Mouse (Mus musculus): ENCODE measurements around the gene Nt5dc3. TPM values are rescaled to one million over a fixed set of nuclear protein-coding genes. Genes with fewer than 3 reads are reported as not detected.

Gene Nt5dc3
- total and polyA plus RNA-seq, 3 experiments = 4.6 to 15.9 (median 6.5) TPM

- H3K4me3 ChIP-seq (replicated peaks in 1 of 3; ENCODE audit: low read depth in 2 of 3, low read length in 2 of 3, poor library complexity in 1 of 3) = no peak overlapping the region
- H3K27ac ChIP-seq (ENCODE audit: insufficient read depth, low read depth) = no peak overlapping the region
- dilution Hi-C loops (cut with MboI; ENCODE audit: extremely low pct_ligation_motif_present, extremely low pct_unique_long_range_greater_than_20kb, low sequenced_read_pairs) = no loop called here
- H3K27me3 ChIP-seq (replicated peaks) = no peaks in the 10 kb centered on the region
- H3K4me2 ChIP-seq (ENCODE audit: insufficient read depth, low read depth, poor library complexity, severe bottlenecking) = no peak overlapping the region
- in situ Hi-C loops (cut with MboI; ENCODE audit: low pct_ligation_motif_present, low pct_unique_long_range_greater_than_20kb, low sequenced_read_pairs) = no loop called here
- peaks cover 16 to 90% of the 10 kb centered on the region in 2 experiments for H3K36me3 ChIP-seq (replicated peaks in 1 of 2; ENCODE audit: control insufficient read depth in 1 of 2, insufficient read depth in 1 of 2, low read length in 1 of 2)
- H3K79me2 ChIP-seq (replicated peaks; ENCODE audit: control insufficient read depth, extremely low read depth, insufficient read depth, poor library complexity, severe bottlenecking) = no peaks in the 10 kb centered on the region
- TF ChIP-seq JUN (IDR thresholded peaks at IDR 0.05; ENCODE audit: insufficient read depth, low read depth, low read length) (no peak), MYC (IDR thresholded peaks at IDR 0.05; ENCODE audit: low read depth, low read length) (no peak), UBTF (IDR thresholded peaks at IDR 0.05; ENCODE audit: low read depth, low read length) (no peak), MEF2A (IDR thresholded peaks at IDR 0.05; ENCODE audit: borderline replicate concordance, low read depth, low read length) (no peak), ZKSCAN1 (IDR thresholded peaks at IDR 0.05; ENCODE audit: borderline replicate concordance, low read depth, low read length) (no peak), ELF1 (IDR thresholded peaks at IDR 0.05; ENCODE audit: low read depth, low read length) (no peak), SIN3A (IDR thresholded peaks at IDR 0.05; ENCODE audit: low read length) (no peak), CTCF (conservative IDR thresholded peaks at IDR 0.05 in 1 of 2, IDR thresholded peaks at IDR 0.05 in 1 of 2; ENCODE audit: low read depth in 2 of 2, low read length in 2 of 2) (no peak), MAFK (IDR thresholded peaks at IDR 0.05; ENCODE audit: insufficient replicate concordance, low read length) (no peak), ZMIZ1 (IDR thresholded peaks at IDR 0.05; ENCODE audit: low read depth, low read length) (no peak), CHD2 (IDR thresholded peaks at IDR 0.05; ENCODE audit: low read length) (no peak), USF2 (conservative IDR thresholded peaks at IDR 0.05; ENCODE audit: low read depth, low read length) (no peak), ETS1 (conservative IDR thresholded peaks at IDR 0.05; ENCODE audit: low read depth, low read length) (no peak), USF1 (IDR thresholded peaks at IDR 0.05; ENCODE audit: low read depth, low read length) (no peak), PAX5 (IDR thresholded peaks at IDR 0.05; ENCODE audit: low read length) (no peak), JUND (conservative IDR thresholded peaks at IDR 0.05; ENCODE audit: low read depth, low read length) (no peak), NELFE (IDR thresholded peaks at IDR 0.05; ENCODE audit: low read depth, low read length) (no peak), MAX (IDR thresholded peaks at IDR 0.05; ENCODE audit: low read length) (no peak), POLR2A (IDR thresholded peaks at IDR 0.05; ENCODE audit: low read depth, low read length) (no peak), RCOR1 (conservative IDR thresholded peaks at IDR 0.05; ENCODE audit: low read depth, low read length) (no peak)
- no peak overlapping the region for H3K9ac ChIP-seq (ENCODE audit: insufficient read depth, low read depth)
- DNase-seq (ENCODE audit: extremely low read depth) = no peak
- H3K9me3 ChIP-seq (replicated peaks; ENCODE audit: low read length) = no peaks in the 10 kb centered on the region
- H3K4me1 ChIP-seq (ENCODE audit: control insufficient read depth in 1 of 2, insufficient read depth in 2 of 2) = peaks cover 0 to 17% of the 10 kb centered on the region in 2 experiments; a peak in 2 of 4 replicates
These were observed 31.2 kb downstream of the Nt5dc3 start for GRCm38 (mm10) chr10:86810000-86810399.

GRCm38 (mm10) chr10:86810612-86811011 is 31.8 kb downstream of the Nt5dc3 start:
- H3K9ac ChIP-seq (ENCODE audit: insufficient read depth, low read depth) = no peak overlapping the region
- in situ Hi-C loops (cut with MboI; ENCODE audit: low pct_ligation_motif_present, low pct_unique_long_range_greater_than_20kb, low sequenced_read_pairs) = no loop called here

More at GRCm38 (mm10) chr10:86810612-86811011, 31.8 kb downstream of the Nt5dc3 start:
- Histone ChIP-seq H3K4me2 (ENCODE audit: insufficient read depth, low read depth, poor library complexity, severe bottlenecking) (no peak overlapping the region), H3K27me3 (replicated peaks) (no peaks in the 10 kb centered on the region), H3K27ac (ENCODE audit: insufficient read depth, low read depth) (no peak overlapping the region), H3K4me3 (replicated peaks in 1 of 3; ENCODE audit: low read depth in 2 of 3, low read length in 2 of 3, poor library complexity in 1 of 3) (no peak overlapping the region), H3K4me1 (ENCODE audit: control insufficient read depth in 1 of 2, insufficient read depth in 2 of 2) (peaks cover 0 to 20% of the 10 kb centered on the region in 2 experiments; a peak in 2 of 4 replicates), H3K79me2 (replicated peaks; ENCODE audit: control insufficient read depth, extremely low read depth, insufficient read depth, poor library complexity, severe bottlenecking) (no peaks in the 10 kb centered on the region), H3K9me3 (replicated peaks; ENCODE audit: low read length) (no peaks in the 10 kb centered on the region), H3K36me3 (replicated peaks in 1 of 2; ENCODE audit: control insufficient read depth in 1 of 2, insufficient read depth in 1 of 2, low read length in 1 of 2) (peaks cover 16 to 93% of the 10 kb centered on the region in 2 experiments)
- dilution Hi-C loops (cut with MboI; ENCODE audit: extremely low pct_ligation_motif_present, extremely low pct_unique_long_range_greater_than_20kb, low sequenced_read_pairs) = no loop called here
- no peak for DNase-seq (ENCODE audit: extremely low read depth)
- TF ChIP-seq ZC3H11A (IDR thresholded peaks at IDR 0.05; ENCODE audit: low read depth, low read length) (no peak), MAX (IDR thresholded peaks at IDR 0.05; ENCODE audit: low read length) (no peak), SIN3A (IDR thresholded peaks at IDR 0.05; ENCODE audit: low read length) (no peak)
